Mouse (Mus musculus): ENCODE data around the gene Anks1b. TPM values are rescaled to one million over a fixed set of nuclear protein-coding genes. Genes with fewer than 3 reads are reported as not detected.

Anks1b gene
- polyA plus RNA-seq, 1 experiment, result 0.03 TPM

GRCm38 (mm10) chr10:90077930-90078329 lies 204.6 kb downstream of the Anks1b start:
- H3K27me3 ChIP-seq (ENCODE audit: control insufficient read depth, insufficient read depth, low read length), result no peaks in the 10 kb centered on the region
- 86% methylated on average over 9 of the region's 9 CpGs for WGBS
- no peaks in the 10 kb centered on the region for H3K4me1 ChIP-seq (ENCODE audit: control insufficient read depth, insufficient read depth, insufficient read length, low read length)
- H3K27ac ChIP-seq (ENCODE audit: insufficient read depth, low read depth, low read length), result no peak overlapping the region
- H3K4me3 ChIP-seq (ENCODE audit: low read depth, low read length), result no peak overlapping the region
- H3K36me3 ChIP-seq (ENCODE audit: control insufficient read depth, insufficient read depth, low read length), result no peaks in the 10 kb centered on the region
- TF ChIP-seq POLR2A (IDR thresholded peaks at IDR 0.05; ENCODE audit: low read depth, low read length) (no peak), CTCF (IDR thresholded peaks at IDR 0.05; ENCODE audit: extremely low read depth, insufficient read length, insufficient replicate concordance, low read depth, low read length) (no peak)

GRCm38 (mm10) chr10:90081151-90081550 lies 207.8 kb downstream of the Anks1b start:
- H3K36me3 ChIP-seq (ENCODE audit: control insufficient read depth, insufficient read depth, low read length), result no peaks in the 10 kb centered on the region
- TF ChIP-seq CTCF (IDR thresholded peaks at IDR 0.05; ENCODE audit: extremely low read depth, insufficient read length, insufficient replicate concordance, low read depth, low read length), result no peak
- TF ChIP-seq POLR2A (IDR thresholded peaks at IDR 0.05; ENCODE audit: low read depth, low read length), result no peak
- no peak overlapping the region for H3K27ac ChIP-seq (ENCODE audit: insufficient read depth, low read depth, low read length)
- no peaks in the 10 kb centered on the region for H3K4me1 ChIP-seq (ENCODE audit: control insufficient read depth, insufficient read depth, insufficient read length, low read length)
- no peaks in the 10 kb centered on the region for H3K27me3 ChIP-seq (ENCODE audit: control insufficient read depth, insufficient read depth, low read length)
- WGBS, result 47% methylated on average over 3 of the region's 3 CpGs
- no peak overlapping the region for H3K4me3 ChIP-seq (ENCODE audit: low read depth, low read length)

- Histone ChIP-seq H3K27ac (ENCODE audit: insufficient read depth, low read depth, low read length) (no peak overlapping the region), H3K27me3 (ENCODE audit: control insufficient read depth, insufficient read depth, low read length) (no peaks in the 10 kb centered on the region), H3K4me1 (ENCODE audit: control insufficient read depth, insufficient read depth, insufficient read length, low read length) (no peaks in the 10 kb centered on the region), H3K36me3 (ENCODE audit: control insufficient read depth, insufficient read depth, low read length) (no peaks in the 10 kb centered on the region), H3K4me3 (ENCODE audit: low read depth, low read length) (no peak overlapping the region)
- WGBS, result 14% methylated on average over 7 of the region's 7 CpGs
- TF ChIP-seq CTCF (IDR thresholded peaks at IDR 0.05; ENCODE audit: extremely low read depth, insufficient read length, insufficient replicate concordance, low read depth, low read length) (no peak), POLR2A (IDR thresholded peaks at IDR 0.05; ENCODE audit: low read depth, low read length) (no peak)
These were observed 208.3 kb downstream of the Anks1b start for GRCm38 (mm10) chr10:90081630-90082029.

- Histone ChIP-seq H3K4me1 (ENCODE audit: control insufficient read depth, insufficient read depth, insufficient read length, low read length) (no peaks in the 10 kb centered on the region), H3K27ac (ENCODE audit: insufficient read depth, low read depth, low read length) (no peak overlapping the region), H3K36me3 (ENCODE audit: control insufficient read depth, insufficient read depth, low read length) (no peaks in the 10 kb centered on the region), H3K4me3 (ENCODE audit: low read depth, low read length) (no peak overlapping the region), H3K27me3 (ENCODE audit: control insufficient read depth, insufficient read depth, low read length) (no peaks in the 10 kb centered on the region)
- 88% methylated on average over 6 of the region's 6 CpGs for WGBS
- TF ChIP-seq POLR2A (IDR thresholded peaks at IDR 0.05; ENCODE audit: low read depth, low read length), result no peak
- no peak for TF ChIP-seq CTCF (IDR thresholded peaks at IDR 0.05; ENCODE audit: extremely low read depth, insufficient read length, insufficient replicate concordance, low read depth, low read length)
These were observed 220.6 kb downstream of the Anks1b start for GRCm38 (mm10) chr10:90093877-90094276.

- no peaks in the 10 kb centered on the region for H3K36me3 ChIP-seq (ENCODE audit: control insufficient read depth, insufficient read depth, low read length)
- H3K27me3 ChIP-seq (ENCODE audit: control insufficient read depth, insufficient read depth, low read length), result no peaks in the 10 kb centered on the region
- no peaks in the 10 kb centered on the region for H3K4me1 ChIP-seq (ENCODE audit: control insufficient read depth, insufficient read depth, insufficient read length, low read length)
- no peak overlapping the region for H3K4me3 ChIP-seq (ENCODE audit: low read depth, low read length)
- 57% methylated on average over 5 of the region's 5 CpGs for WGBS
- no peak for TF ChIP-seq POLR2A (IDR thresholded peaks at IDR 0.05; ENCODE audit: low read depth, low read length)
- TF ChIP-seq CTCF (IDR thresholded peaks at IDR 0.05; ENCODE audit: extremely low read depth, insufficient read length, insufficient replicate concordance, low read depth, low read length), result no peak
- H3K27ac ChIP-seq (ENCODE audit: insufficient read depth, low read depth, low read length), result no peak overlapping the region
These were observed 239.4 kb downstream of the Anks1b start for GRCm38 (mm10) chr10:90112662-90113061.

GRCm38 (mm10) chr10:90116867-90117266 lies 243.6 kb downstream of the Anks1b start:
- no peaks in the 10 kb centered on the region for H3K4me1 ChIP-seq (ENCODE audit: control insufficient read depth, insufficient read depth, insufficient read length, low read length)
- 78% methylated on average over 3 of the region's 3 CpGs for WGBS

GRCm38 (mm10) chr10:90117836-90118235 lies 244.5 kb downstream of the Anks1b start:
- WGBS, result 82% methylated on average over 2 of the region's 2 CpGs
- Histone ChIP-seq H3K4me1 (ENCODE audit: control insufficient read depth, insufficient read depth, insufficient read length, low read length) (no peaks in the 10 kb centered on the region), H3K27me3 (ENCODE audit: control insufficient read depth, insufficient read depth, low read length) (no peaks in the 10 kb centered on the region), H3K27ac (ENCODE audit: insufficient read depth, low read depth, low read length) (no peak overlapping the region), H3K4me3 (ENCODE audit: low read depth, low read length) (no peak overlapping the region), H3K36me3 (ENCODE audit: control insufficient read depth, insufficient read depth, low read length) (no peaks in the 10 kb centered on the region)
- TF ChIP-seq POLR2A (IDR thresholded peaks at IDR 0.05; ENCODE audit: low read depth, low read length) (no peak), CTCF (IDR thresholded peaks at IDR 0.05; ENCODE audit: extremely low read depth, insufficient read length, insufficient replicate concordance, low read depth, low read length) (no peak)

More at GRCm38 (mm10) chr10:90116867-90117266, 243.6 kb downstream of the Anks1b start:
- Histone ChIP-seq H3K4me3 (ENCODE audit: low read depth, low read length) (no peak overlapping the region), H3K27me3 (ENCODE audit: control insufficient read depth, insufficient read depth, low read length) (no peaks in the 10 kb centered on the region), H3K36me3 (ENCODE audit: control insufficient read depth, insufficient read depth, low read length) (no peaks in the 10 kb centered on the region), H3K27ac (ENCODE audit: insufficient read depth, low read depth, low read length) (no peak overlapping the region)
- no peak for TF ChIP-seq CTCF (IDR thresholded peaks at IDR 0.05; ENCODE audit: extremely low read depth, insufficient read length, insufficient replicate concordance, low read depth, low read length)
- TF ChIP-seq POLR2A (IDR thresholded peaks at IDR 0.05; ENCODE audit: low read depth, low read length), result no peak

GRCm38 (mm10) chr10:90137538-90137937 lies 264.2 kb downstream of the Anks1b start:
- Histone ChIP-seq H3K36me3 (ENCODE audit: control insufficient read depth, insufficient read depth, low read length) (no peaks in the 10 kb centered on the region), H3K4me1 (ENCODE audit: control insufficient read depth, insufficient read depth, insufficient read length, low read length) (no peaks in the 10 kb centered on the region), H3K4me3 (ENCODE audit: low read depth, low read length) (no peak overlapping the region), H3K27me3 (ENCODE audit: control insufficient read depth, insufficient read depth, low read length) (no peaks in the 10 kb centered on the region), H3K27ac (ENCODE audit: insufficient read depth, low read depth, low read length) (no peak overlapping the region)
- no peak for TF ChIP-seq CTCF (IDR thresholded peaks at IDR 0.05; ENCODE audit: extremely low read depth, insufficient read length, insufficient replicate concordance, low read depth, low read length)

All from small intestine, adult 2 months (tissue).